Mouse (Mus musculus): ENCODE results near the gene Olfr850. TPM values are rescaled to one million over a fixed set of nuclear protein-coding genes. Genes with fewer than 3 reads are reported as not detected.

Olfr850 gene
- not detected for polyA plus RNA-seq (2014; fragmentation: Illumina TruSeq; extraction: RNeasy Lipid Tissue Mini Kit (QIAGEN cat#74804); ENCODE audit: low read depth, low replicate concordance)

GRCm38 (mm10) chr9:19478148-19478547 is at the start of gene Olfr850:
Gene Olfr850 (minus strand): TSS chr9:19478248.

DNA sequence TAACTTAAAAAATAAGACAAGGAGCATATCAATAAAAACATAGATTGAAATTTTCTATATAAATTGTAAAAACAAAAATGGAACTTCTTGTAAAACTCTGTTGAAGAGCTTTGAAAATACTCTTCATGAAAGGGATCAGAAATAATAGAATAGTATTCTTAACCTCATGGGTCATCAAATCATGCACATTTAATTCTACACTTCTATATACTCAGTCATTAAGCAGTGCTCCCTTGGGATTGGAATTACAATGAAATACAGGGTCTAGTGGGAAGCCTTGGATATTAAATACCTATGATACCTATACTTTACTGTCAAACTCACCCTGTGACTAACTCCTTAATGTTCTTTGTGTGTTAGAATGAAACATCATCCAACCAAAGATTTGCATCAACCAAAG is 14.9 kb upstream of the Olfr850 start, which contains the start of gene Olfr851:
Gene Olfr851 (plus strand): TSS at position 301 of the 400 bp plus-strand sequence.

GRCm38 (mm10) chr9:19439966-19440365 is 38.1 kb downstream of the Olfr850 start, which contains the start of gene Olfr849:
Gene Olfr849 (plus strand): TSS chr9:19440266.

Other genes starting within 250 kb of the Olfr850 start
- not detected for gene Olfr843, start 226.3 kb downstream of the Olfr850 start, polyA plus RNA-seq (2014; fragmentation: Illumina TruSeq; extraction: RNeasy Lipid Tissue Mini Kit (QIAGEN cat#74804); ENCODE audit: low read depth, low replicate concordance)
- not detected for gene Olfr844, start 161.9 kb downstream of the Olfr850 start, polyA plus RNA-seq (2014; fragmentation: Illumina TruSeq; extraction: RNeasy Lipid Tissue Mini Kit (QIAGEN cat#74804); ENCODE audit: low read depth, low replicate concordance)
- not detected for gene Olfr845, start 141.8 kb downstream of the Olfr850 start, polyA plus RNA-seq (2014; fragmentation: Illumina TruSeq; extraction: RNeasy Lipid Tissue Mini Kit (QIAGEN cat#74804); ENCODE audit: low read depth, low replicate concordance)
- not detected for gene Olfr846, start 114.2 kb downstream of the Olfr850 start, polyA plus RNA-seq (2014; fragmentation: Illumina TruSeq; extraction: RNeasy Lipid Tissue Mini Kit (QIAGEN cat#74804); ENCODE audit: low read depth, low replicate concordance)
- not detected for gene Olfr847, start 99.6 kb downstream of the Olfr850 start, polyA plus RNA-seq (2014; fragmentation: Illumina TruSeq; extraction: RNeasy Lipid Tissue Mini Kit (QIAGEN cat#74804); ENCODE audit: low read depth, low replicate concordance)
- not detected for gene Olfr849, start 38.0 kb downstream of the Olfr850 start, polyA plus RNA-seq (2014; fragmentation: Illumina TruSeq; extraction: RNeasy Lipid Tissue Mini Kit (QIAGEN cat#74804); ENCODE audit: low read depth, low replicate concordance)
- not detected for gene Olfr851, start 15.0 kb upstream of the Olfr850 start, polyA plus RNA-seq (2014; fragmentation: Illumina TruSeq; extraction: RNeasy Lipid Tissue Mini Kit (QIAGEN cat#74804); ENCODE audit: low read depth, low replicate concordance)
- not detected for gene Olfr853, start 62.8 kb upstream of the Olfr850 start, polyA plus RNA-seq (2014; fragmentation: Illumina TruSeq; extraction: RNeasy Lipid Tissue Mini Kit (QIAGEN cat#74804); ENCODE audit: low read depth, low replicate concordance)
- not detected for gene Olfr854, start 89.1 kb upstream of the Olfr850 start, polyA plus RNA-seq (2014; fragmentation: Illumina TruSeq; extraction: RNeasy Lipid Tissue Mini Kit (QIAGEN cat#74804); ENCODE audit: low read depth, low replicate concordance)
- not detected for gene Olfr855, start 104.4 kb upstream of the Olfr850 start, polyA plus RNA-seq (2014; fragmentation: Illumina TruSeq; extraction: RNeasy Lipid Tissue Mini Kit (QIAGEN cat#74804); ENCODE audit: low read depth, low replicate concordance)
- gene Zfp317, start 143.9 kb upstream of the Olfr850 start, polyA plus RNA-seq (2014; fragmentation: Illumina TruSeq; extraction: RNeasy Lipid Tissue Mini Kit (QIAGEN cat#74804); ENCODE audit: low read depth, low replicate concordance): 35.9 TPM
- gene Olfr857, start 231.2 kb upstream of the Olfr850 start, polyA plus RNA-seq (2014; fragmentation: Illumina TruSeq; extraction: RNeasy Lipid Tissue Mini Kit (QIAGEN cat#74804); ENCODE audit: low read depth, low replicate concordance): not detected

Data from adrenal gland, adult 10 weeks (tissue).